ENCODE assay signal across 10 mouse cellular contexts in genomic region chr11:100200104-100200820, GRCm38 (mm10). TPM values are rescaled to one million over a fixed set of nuclear protein-coding genes. Genes with fewer than 3 reads are reported as not detected.
DNase-seq lines count a peak whose midpoint lies in the region; ATAC-seq and TF ChIP-seq lines count a peak whose summit lies in the region.
"Had no signal": no experiment of that assay in that cellular context is flagged by ENCODE, and none has a peak within 500 bp of the region (broad histone marks: within the 10 kb centered on the region; RNA-seq: fewer than 3 reads in every experiment).

No protein-coding gene starts in this region.

- H3K4me3 ChIP-seq in forebrain, postnatal 0 days (ENCODE audit: low read depth, low read length), result no peak overlapping the region
- no peak overlapping the region for H3K4me3 ChIP-seq in forebrain, embryonic 13.5 days
- H3K4me3 ChIP-seq in midbrain, embryonic 14.5 days (replicated peaks; ENCODE audit: low read depth, low read length), result no peak overlapping the region
- no peak overlapping the region for H3K4me3 ChIP-seq in midbrain, embryonic 15.5 days

- H3K36me3 ChIP-seq in forebrain, postnatal 0 days (ENCODE audit: insufficient read depth), result no peaks in the 10 kb centered on the region
- no peaks in the 10 kb centered on the region for H3K36me3 ChIP-seq in forebrain, embryonic 13.5 days (ENCODE audit: poor library complexity, severe bottlenecking)
- H3K36me3 ChIP-seq in midbrain, embryonic 14.5 days (ENCODE audit: control insufficient read depth, insufficient read depth, low read length), result no peaks in the 10 kb centered on the region
- no peaks in the 10 kb centered on the region for H3K36me3 ChIP-seq in midbrain, embryonic 15.5 days (replicated peaks)

- WGBS in forebrain, postnatal 0 days, result 45% methylated on average over 8 of the region's 8 CpGs
- WGBS in forebrain, embryonic 13.5 days, result 51% methylated on average over 8 of the region's 8 CpGs
- WGBS in midbrain, embryonic 14.5 days, result 51% methylated on average over 8 of the region's 8 CpGs
- 51% methylated on average over 8 of the region's 8 CpGs for WGBS in midbrain, embryonic 15.5 days

- DNase-seq in forebrain, postnatal 0 days, result peak; percentile 13
- DNase-seq in midbrain, embryonic 14.5 days, result peak; percentile 12
- DNase-seq in brain, adult 2 months (ENCODE audit: low read depth, low spot score), result peak; percentile 67
- peak; percentile 35 to 49 for DNase-seq in layer of hippocampus, postnatal 14 days (ENCODE audit: low spot score in 2 of 2)
- DNase-seq in right cerebral cortex, adult 2 months (ENCODE audit: low spot score in 2 of 2), result peak; percentile 22 to 69
- DNase-seq in kidney, adult 9 months, result no peak

- H3K4me2 ChIP-seq in forebrain, postnatal 0 days (ENCODE audit: low read depth), result no peak overlapping the region
- no peak overlapping the region for H3K4me2 ChIP-seq in forebrain, embryonic 13.5 days
- H3K4me2 ChIP-seq in midbrain, embryonic 14.5 days (ENCODE audit: low read length), result no peak overlapping the region
- H3K4me2 ChIP-seq in midbrain, embryonic 15.5 days, result no peak overlapping the region

- H3K9me3 ChIP-seq in forebrain, postnatal 0 days (ENCODE audit: low read length), result no peaks in the 10 kb centered on the region
- no peaks in the 10 kb centered on the region for H3K9me3 ChIP-seq in forebrain, embryonic 13.5 days (replicated peaks)
- H3K9me3 ChIP-seq in midbrain, embryonic 14.5 days (ENCODE audit: control insufficient read depth, low read length), result no peaks in the 10 kb centered on the region
- H3K9me3 ChIP-seq in midbrain, embryonic 15.5 days, result no peaks in the 10 kb centered on the region; the same call in 1 of the 2 replicates

- H3K27me3 ChIP-seq in forebrain, postnatal 0 days (ENCODE audit: insufficient read depth, low read length), result no peaks in the 10 kb centered on the region
- H3K27me3 ChIP-seq in forebrain, embryonic 13.5 days, result no peaks in the 10 kb centered on the region
- no peaks in the 10 kb centered on the region for H3K27me3 ChIP-seq in midbrain, embryonic 14.5 days (ENCODE audit: control insufficient read depth, insufficient read depth, low read length)
- no peaks in the 10 kb centered on the region for H3K27me3 ChIP-seq in midbrain, embryonic 15.5 days (replicated peaks)

- H3K4me1 ChIP-seq in forebrain, postnatal 0 days (ENCODE audit: insufficient read depth), result no peaks in the 10 kb centered on the region
- H3K4me1 ChIP-seq in forebrain, embryonic 13.5 days, result no peaks in the 10 kb centered on the region
- no peaks in the 10 kb centered on the region for H3K4me1 ChIP-seq in midbrain, embryonic 14.5 days (ENCODE audit: control insufficient read depth, insufficient read depth, low read length)
- no peaks in the 10 kb centered on the region for H3K4me1 ChIP-seq in midbrain, embryonic 15.5 days

- TF ChIP-seq CTCF in forebrain, postnatal 0 days (IDR thresholded peaks at IDR 0.05; ENCODE audit: low read depth), result peak; percentile 56

- no peak for ATAC-seq in forebrain, postnatal 0 days
- ATAC-seq in forebrain, embryonic 13.5 days, result no peak
- no peak for ATAC-seq in midbrain, embryonic 14.5 days (ENCODE audit: low FRiP score, low TSS enrichment)
- ATAC-seq in midbrain, embryonic 15.5 days (replicated peaks), result no peak

- no peak overlapping the region for H3K9ac ChIP-seq in forebrain, postnatal 0 days
- no peak overlapping the region for H3K9ac ChIP-seq in forebrain, embryonic 13.5 days
- no peak overlapping the region for H3K9ac ChIP-seq in midbrain, embryonic 14.5 days (replicated peaks; ENCODE audit: low read length)
- no peak overlapping the region for H3K9ac ChIP-seq in midbrain, embryonic 15.5 days

- H3K27ac ChIP-seq in forebrain, postnatal 0 days (ENCODE audit: low read depth, low read length), result no peak overlapping the region
- no peak overlapping the region for H3K27ac ChIP-seq in forebrain, embryonic 13.5 days
- no peak overlapping the region for H3K27ac ChIP-seq in midbrain, embryonic 14.5 days (replicated peaks; ENCODE audit: low read depth, low read length)
- no peak overlapping the region for H3K27ac ChIP-seq in midbrain, embryonic 15.5 days

RNA-seq across cellular contexts. Expression of gene Krt14, which starts 7.1 kb away (rescaled TPM):
- 0.14 and 0.15 TPM in 2 replicates for total RNA-seq in forebrain, postnatal 0 days (2014; rRNA removed)
- 0.63 and 0.88 TPM in 2 replicates for polyA plus RNA-seq in forebrain, postnatal 0 days (2015; fragmentation: Nextera tagmentation; extraction: Ambion mirVana)
- 0.13 and 0.38 TPM in 2 replicates for polyA plus RNA-seq in forebrain, embryonic 13.5 days (2015; fragmentation: Nextera tagmentation; extraction: Ambion mirVana)
- not detected in 2 replicates for polyA plus RNA-seq in midbrain, embryonic 14.5 days (2014; fragmentation: Nextera tagmentation; extraction: Ambion mirVana)
- polyA plus RNA-seq in midbrain, embryonic 15.5 days (2015; fragmentation: Nextera tagmentation; extraction: Ambion mirVana), result 0.26 and 6.1 TPM in 2 replicates
- total RNA-seq in layer of hippocampus, postnatal 14 days (2021), result not detected
- total RNA-seq: hematopoietic stem cell, adult 5-6 weeks; neutrophil, adult 5-6 weeks had no signal

RNA-seq across cellular contexts. Expression of gene Krt9, which starts 7.2 kb away (rescaled TPM):
- total RNA-seq in forebrain, postnatal 0 days (2014; rRNA removed), result not detected in 2 replicates
- polyA plus RNA-seq in forebrain, postnatal 0 days (2015; fragmentation: Nextera tagmentation; extraction: Ambion mirVana), result 0.06 TPM in 1 of 2 replicates, not detected in the other
- polyA plus RNA-seq in forebrain, embryonic 13.5 days (2015; fragmentation: Nextera tagmentation; extraction: Ambion mirVana), result not detected in 2 replicates
- not detected in 2 replicates for polyA plus RNA-seq in midbrain, embryonic 14.5 days (2014; fragmentation: Nextera tagmentation; extraction: Ambion mirVana)
- polyA plus RNA-seq in midbrain, embryonic 15.5 days (2015; fragmentation: Nextera tagmentation; extraction: Ambion mirVana), result not detected in 2 replicates
- 1 to 10 TPM; 1.8 to 2.1 TPM for total RNA-seq in layer of hippocampus, postnatal 14 days (2021)
- total RNA-seq: hematopoietic stem cell, adult 5-6 weeks; neutrophil, adult 5-6 weeks had no signal

RNA-seq across cellular contexts. Expression of gene Krt16, which starts 48.4 kb away (rescaled TPM):
- not detected in 2 replicates for total RNA-seq in forebrain, postnatal 0 days (2014; rRNA removed)
- not detected in 2 replicates for polyA plus RNA-seq in forebrain, postnatal 0 days (2015; fragmentation: Nextera tagmentation; extraction: Ambion mirVana)
- polyA plus RNA-seq in forebrain, embryonic 13.5 days (2015; fragmentation: Nextera tagmentation; extraction: Ambion mirVana), result not detected in 2 replicates
- not detected in 2 replicates for polyA plus RNA-seq in midbrain, embryonic 14.5 days (2014; fragmentation: Nextera tagmentation; extraction: Ambion mirVana)
- not detected in 2 replicates for polyA plus RNA-seq in midbrain, embryonic 15.5 days (2015; fragmentation: Nextera tagmentation; extraction: Ambion mirVana)
- not detected for total RNA-seq in layer of hippocampus, postnatal 14 days (2021)
- total RNA-seq: hematopoietic stem cell, adult 5-6 weeks; neutrophil, adult 5-6 weeks had no signal

RNA-seq across cellular contexts. Expression of gene Krt19, which starts 51.8 kb away (rescaled TPM):
- total RNA-seq in forebrain, postnatal 0 days (2014; rRNA removed), result 5.8 and 6.5 TPM in 2 replicates
- polyA plus RNA-seq in forebrain, postnatal 0 days (2015; fragmentation: Nextera tagmentation; extraction: Ambion mirVana), result 3.8 and 7.0 TPM in 2 replicates
- polyA plus RNA-seq in forebrain, embryonic 13.5 days (2015; fragmentation: Nextera tagmentation; extraction: Ambion mirVana), result 0.23 and 0.49 TPM in 2 replicates
- polyA plus RNA-seq in midbrain, embryonic 14.5 days (2014; fragmentation: Nextera tagmentation; extraction: Ambion mirVana), result 0.72 and 1.4 TPM in 2 replicates
- polyA plus RNA-seq in midbrain, embryonic 15.5 days (2015; fragmentation: Nextera tagmentation; extraction: Ambion mirVana), result 2.1 and 2.6 TPM in 2 replicates
- total RNA-seq in layer of hippocampus, postnatal 14 days (2021), result under 1 TPM; 0.48 to 0.81 TPM
- total RNA-seq: hematopoietic stem cell, adult 5-6 weeks had no signal
